Mouse (Mus musculus): ENCODE data around the gene Prox1.

- TF ChIP-seq CTCF (IDR thresholded peaks at IDR 0.05; ENCODE audit: borderline replicate concordance, control insufficient read depth, extremely low read depth, insufficient read depth, low read length, poor library complexity) (no peak), POLR2A (IDR thresholded peaks at IDR 0.05; ENCODE audit: control insufficient read depth, extremely low read depth, insufficient read depth, low read length, poor library complexity) (no peak)
These were observed 35.2 kb upstream of the Prox1 start for GRCm38 (mm10) chr1:190205691-190206090.
